Mouse (Mus musculus) neural tube, embryonic 11.5 days (tissue): Measurements from ENCODE around the gene Rab11fip5. TPM values are rescaled to one million over a fixed set of nuclear protein-coding genes. Genes with fewer than 3 reads are reported as not detected.

Experiments used
- ATAC-seq: fragments of 200-750 bp; cut with Nextera tagmentation; 2 replicates; pipeline ENCODE4 v1.8.0; 2017; ENCODE audit warnings: moderate number of reproducible peaks, mild to moderate bottlenecking, moderate TSS enrichment, moderate library complexity; ENCODE audit not compliant: insufficient read depth, low FRiP score, low TSS enrichment
- DNase-seq: peaks from one replicate; pipeline ENCODE4 v3.0.0-alpha.2; 2015; ENCODE audit warnings: low spot score
- H3K27ac ChIP-seq: fragments of 300-500 bp; sonication (generic); 2 replicates; pipeline ENCODE4 v1.5.1; 2014; ENCODE audit warnings: low read depth, mild to moderate bottlenecking, low read length
- H3K27me3 ChIP-seq: fragments of 300-500 bp; sonication (generic); 2 replicates; pipeline ENCODE4 v1.6.1; 2014; ENCODE audit warnings: mild to moderate bottlenecking, low read length, mixed read lengths; ENCODE audit not compliant: control insufficient read depth, insufficient read depth
- H3K36me3 ChIP-seq: fragments of 300-500 bp; sonication (generic); 2 replicates; pipeline ENCODE4 v1.6.1; 2014; ENCODE audit warnings: mild to moderate bottlenecking, low read length, moderate library complexity, mixed read lengths; ENCODE audit not compliant: control insufficient read depth, insufficient read depth
- H3K4me1 ChIP-seq: fragments of 300-500 bp; sonication (generic); 2 replicates; pipeline ENCODE4 v1.6.1; 2014; ENCODE audit warnings: low read length, mixed read lengths; ENCODE audit not compliant: control insufficient read depth, insufficient read depth
- H3K4me2 ChIP-seq: fragments of 300-500 bp; sonication (generic); 2 replicates; pipeline ENCODE4 v1.6.1; 2014; ENCODE audit warnings: low read depth, mild to moderate bottlenecking, moderate library complexity
- H3K4me3 ChIP-seq: fragments of 300-500 bp; sonication (generic); 2 replicates; pipeline ENCODE4 v1.5.1; 2014; ENCODE audit warnings: low read depth, low read length
- H3K9ac ChIP-seq: fragments of 300-500 bp; sonication (generic); 2 replicates; pipeline ENCODE4 v1.6.1; 2014; ENCODE audit warnings: mild to moderate bottlenecking, low read length
- H3K9me3 ChIP-seq: fragments of 300-500 bp; sonication (generic); 2 replicates; pipeline ENCODE4 v1.6.1; 2016; ENCODE audit warnings: low read length; ENCODE audit not compliant: control insufficient read depth
- whole genome bisulfite sequencing: fragments of 180-500 bp; shearing (Covaris S2); extraction: QIAGEN DNeasy Blood & Tissue Kit; methylation state at CpG from one replicate; pipeline ENCODE4 v1.1.7; 2014; 5-methylcytosine and 5-hydroxymethylcytosine counted together
- polyA plus RNA-seq: library from polyadenylated mRNA; unstranded; fragments of >200 nt; fragmentation: Nextera tagmentation; extraction: Ambion mirVana; gene quantifications from 2 replicates; pipeline ENCODE4 v1.2.1, GENCODE M21; 2014

The Rab11fip5 gene
- polyA plus RNA-seq, 1 experiment from 2014 or later = 4.4 TPM

DNA sequence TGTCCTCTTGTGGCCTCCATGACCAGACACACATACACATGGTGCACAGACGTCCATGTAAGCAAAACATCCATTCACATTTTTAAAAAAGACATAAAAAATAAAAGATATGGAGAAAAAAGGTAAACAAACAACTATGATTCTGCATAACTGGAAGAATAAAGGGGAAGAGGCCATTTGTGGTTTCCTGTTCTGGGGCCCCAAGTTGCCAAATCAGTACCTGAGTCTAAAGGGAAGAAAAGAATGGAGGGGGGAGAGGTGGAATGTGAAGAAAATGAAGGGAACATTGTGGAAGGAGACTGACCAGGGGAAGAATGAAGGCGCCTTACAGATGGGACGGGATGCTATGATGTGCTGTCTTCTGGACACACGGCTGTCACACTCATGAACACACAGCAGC, 47.9 kb downstream of the Rab11fip5 start:
- Histone ChIP-seq H3K27ac (no peak overlapping the region), H3K9ac (no peak overlapping the region), H3K4me2 (no peak overlapping the region), H3K27me3 (0 out of 2 replicates have a peak, but pooled peaks cover 3% of the 10 kb centered on the region), H3K36me3 (no peaks in the 10 kb centered on the region), H3K9me3 (no peaks in the 10 kb centered on the region), H3K4me3 (no peak overlapping the region), H3K4me1 (no peaks in the 10 kb centered on the region)
- ATAC-seq (no peak), DNase-seq (no peak)
- WGBS = 83% methylated on average over 4 of the region's 4 CpGs

DNA sequence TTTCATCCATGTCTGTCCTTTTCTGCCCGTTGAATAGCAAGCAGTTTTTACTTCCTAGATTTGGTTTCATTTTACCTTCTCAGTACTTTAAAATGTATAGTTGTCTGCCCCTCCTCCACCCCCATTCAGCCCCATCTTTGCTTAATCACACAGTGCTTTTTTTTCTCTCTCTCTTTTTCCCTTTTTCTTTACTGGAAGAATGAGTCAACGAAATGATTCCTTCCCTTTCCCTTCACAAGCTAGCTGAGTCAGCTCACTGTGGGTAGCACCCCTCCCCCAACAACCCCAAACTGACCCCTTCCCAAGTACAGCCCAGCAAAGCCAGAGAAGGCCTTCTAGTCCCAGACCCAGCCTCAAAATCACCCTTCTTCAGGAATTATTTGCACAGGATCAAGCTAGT, 49.3 kb downstream of the Rab11fip5 start:
- H3K9ac ChIP-seq = no peak overlapping the region
- no peak for DNase-seq
- H3K27ac ChIP-seq = no peak overlapping the region
- H3K4me2 ChIP-seq = no peak overlapping the region
- 48% methylated on average over 2 of the region's 2 CpGs for WGBS
- H3K9me3 ChIP-seq = no peaks in the 10 kb centered on the region
- H3K4me3 ChIP-seq = no peak overlapping the region
- H3K36me3 ChIP-seq = no peaks in the 10 kb centered on the region
- H3K27me3 ChIP-seq = no peaks in the 10 kb centered on the region
- no peak for ATAC-seq
- no peaks in the 10 kb centered on the region for H3K4me1 ChIP-seq

DNA sequence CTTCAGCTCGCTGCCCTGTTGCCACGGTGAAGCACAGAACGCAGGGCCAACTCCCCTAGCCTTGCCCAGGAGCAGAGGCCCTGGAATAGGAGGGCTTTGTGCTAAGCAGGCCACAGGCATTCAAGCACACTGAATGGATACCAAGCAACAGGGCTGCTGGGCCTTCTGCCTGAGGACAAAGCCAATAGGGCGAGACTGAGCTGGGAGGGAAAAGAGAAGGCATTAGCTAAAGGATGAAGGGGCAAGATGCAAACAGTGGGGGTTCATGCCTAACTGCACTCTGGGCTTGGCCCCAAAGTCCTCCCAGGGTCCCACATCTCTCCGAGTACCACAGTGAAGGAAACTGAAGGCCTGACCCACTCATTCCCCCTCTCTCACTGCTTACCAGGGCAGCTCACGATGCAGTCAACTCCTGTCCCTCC, 54.0 kb downstream of the Rab11fip5 start:
- Histone ChIP-seq H3K4me3 (no peak overlapping the region), H3K4me1 (no peaks in the 10 kb centered on the region), H3K27me3 (no peaks in the 10 kb centered on the region), H3K9ac (no peak overlapping the region), H3K27ac (peak overlapping the region; percentile 35; the same call in 1 of the 2 replicates), H3K4me2 (no peak overlapping the region), H3K36me3 (no peaks in the 10 kb centered on the region), H3K9me3 (no peaks in the 10 kb centered on the region)
- WGBS = 77% methylated on average over 6 of the region's 6 CpGs
- no peak for DNase-seq
- ATAC-seq = peak; percentile 68

DNA sequence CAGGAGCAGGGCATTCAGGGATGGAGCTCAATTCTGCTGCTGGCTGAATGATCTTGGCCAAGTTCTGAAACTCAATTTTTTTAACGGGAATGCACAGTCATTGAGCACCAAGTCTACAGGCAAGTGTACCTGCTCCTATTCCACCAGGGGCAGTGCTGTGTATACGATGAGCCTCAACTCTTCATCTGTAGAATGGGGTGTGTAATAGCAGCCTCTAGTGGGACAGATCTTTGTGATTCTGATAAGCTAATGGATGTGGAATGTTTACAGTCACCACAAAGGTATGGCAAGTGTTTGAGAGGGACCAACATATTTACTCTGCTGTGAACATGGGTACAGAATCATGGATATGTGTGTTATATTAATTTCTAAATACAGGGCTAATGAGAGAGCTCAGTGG, 58.2 kb downstream of the Rab11fip5 start:
- H3K27me3 ChIP-seq = no peaks in the 10 kb centered on the region
- ATAC-seq = no peak
- 92% methylated on average over 2 of the region's 2 CpGs for WGBS

DNA sequence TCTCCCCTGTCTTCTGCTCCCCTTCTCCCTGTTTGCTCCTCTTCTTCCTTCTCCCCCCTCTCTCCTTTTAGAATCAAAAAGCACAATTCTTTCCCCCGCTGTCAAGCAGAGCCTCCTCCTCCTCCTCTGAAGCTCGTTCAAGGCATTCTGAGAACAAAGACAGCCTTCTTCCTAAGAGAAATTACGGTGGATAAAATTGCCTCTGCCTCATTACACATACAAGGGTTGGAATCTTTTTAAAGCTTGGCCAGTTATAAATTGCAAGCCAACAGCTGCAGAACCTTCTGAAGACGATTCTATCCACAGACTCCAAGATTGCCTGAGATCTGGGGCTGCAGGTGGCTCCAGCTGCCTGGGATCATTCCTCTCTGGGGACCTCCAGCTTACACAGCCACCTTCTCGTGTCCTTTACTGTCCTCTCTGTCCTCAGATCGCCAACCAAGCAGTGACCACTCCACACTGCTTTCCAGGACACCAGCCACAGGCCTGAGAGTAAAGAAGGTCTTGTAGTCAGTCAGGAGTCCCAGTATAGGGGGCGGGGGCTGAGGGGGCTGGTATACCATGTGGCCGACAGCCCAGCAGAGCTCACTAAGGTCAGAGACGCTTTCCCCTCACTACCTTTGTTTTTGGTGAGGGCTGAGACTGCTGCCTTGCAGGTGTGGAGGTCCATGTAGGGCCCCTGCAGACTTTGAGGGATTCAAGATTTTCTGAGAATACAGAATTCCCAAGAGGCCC, 60.2 kb downstream of the Rab11fip5 start:
- DNase-seq = no peak
- Histone ChIP-seq H3K27ac (no peak overlapping the region), H3K36me3 (no peaks in the 10 kb centered on the region), H3K9me3 (no peaks in the 10 kb centered on the region), H3K27me3 (no peaks in the 10 kb centered on the region), H3K4me2 (no peak overlapping the region), H3K9ac (no peak overlapping the region), H3K4me3 (no peak overlapping the region), H3K4me1 (no peaks in the 10 kb centered on the region; the same call in 1 of the 2 replicates)
- WGBS = 29% methylated on average over 9 of the region's 9 CpGs
- ATAC-seq = no peak

More for the DNA sequence above, 58.2 kb downstream of the Rab11fip5 start:
- H3K36me3 ChIP-seq = no peaks in the 10 kb centered on the region
- no peak overlapping the region for H3K27ac ChIP-seq
- no peak for DNase-seq
- no peaks in the 10 kb centered on the region for H3K9me3 ChIP-seq
- H3K4me3 ChIP-seq = no peak overlapping the region
- H3K9ac ChIP-seq = no peak overlapping the region
- no peak overlapping the region for H3K4me2 ChIP-seq
- H3K4me1 ChIP-seq = no peaks in the 10 kb centered on the region; the same call in 1 of the 2 replicates

DNA sequence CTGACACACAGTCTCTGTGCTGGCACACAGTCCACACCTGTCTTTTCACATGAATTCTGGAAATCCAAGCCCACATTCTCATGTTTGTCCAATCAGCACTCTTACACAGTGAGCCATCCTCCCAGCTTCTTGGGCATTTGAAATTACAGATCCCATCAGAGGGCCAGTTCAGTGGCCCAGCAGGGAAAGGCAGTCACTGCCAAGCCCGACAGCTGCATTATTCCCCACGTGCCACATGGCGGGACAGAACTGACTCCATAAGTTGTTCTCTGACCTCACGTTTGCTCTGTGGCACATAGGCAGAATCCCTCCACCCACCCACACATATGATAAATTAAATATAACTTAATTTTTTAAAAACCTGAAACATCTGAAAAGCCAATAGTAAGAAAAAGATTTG, 66.5 kb downstream of the Rab11fip5 start:
- ATAC-seq (no peak), DNase-seq (no peak)
- H3K9ac ChIP-seq = no peak overlapping the region
- no peak overlapping the region for H3K27ac ChIP-seq
- H3K4me3 ChIP-seq = no peak overlapping the region
- H3K4me1 ChIP-seq = no peaks in the 10 kb centered on the region
- WGBS = 84% methylated on average over 4 of the region's 4 CpGs
- H3K27me3 ChIP-seq = no peaks in the 10 kb centered on the region
- H3K9me3 ChIP-seq = no peaks in the 10 kb centered on the region
- H3K4me2 ChIP-seq = no peak overlapping the region
- H3K36me3 ChIP-seq = no peaks in the 10 kb centered on the region

DNA sequence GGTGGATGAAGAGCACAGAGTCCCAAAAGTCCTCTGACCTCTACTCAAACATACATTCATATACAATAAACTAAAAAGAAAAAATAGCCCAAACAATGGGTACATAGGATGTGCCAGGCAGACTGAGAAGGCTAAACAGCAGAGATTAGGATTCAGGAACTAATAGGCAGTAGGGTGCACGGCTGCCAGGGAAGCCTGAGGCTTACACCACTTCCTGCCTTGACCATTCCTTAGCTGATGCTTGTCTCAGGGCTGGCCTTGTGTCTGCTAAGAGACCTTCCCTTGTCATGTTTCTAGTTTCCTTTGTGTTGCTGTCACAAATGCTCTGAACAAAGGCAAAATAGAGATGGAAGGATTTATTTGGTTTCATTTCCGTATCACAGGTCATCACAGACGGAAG, 68.1 kb downstream of the Rab11fip5 start:
- no peaks in the 10 kb centered on the region for H3K27me3 ChIP-seq
- WGBS = 87% methylated on average over 3 of the region's 3 CpGs

DNA sequence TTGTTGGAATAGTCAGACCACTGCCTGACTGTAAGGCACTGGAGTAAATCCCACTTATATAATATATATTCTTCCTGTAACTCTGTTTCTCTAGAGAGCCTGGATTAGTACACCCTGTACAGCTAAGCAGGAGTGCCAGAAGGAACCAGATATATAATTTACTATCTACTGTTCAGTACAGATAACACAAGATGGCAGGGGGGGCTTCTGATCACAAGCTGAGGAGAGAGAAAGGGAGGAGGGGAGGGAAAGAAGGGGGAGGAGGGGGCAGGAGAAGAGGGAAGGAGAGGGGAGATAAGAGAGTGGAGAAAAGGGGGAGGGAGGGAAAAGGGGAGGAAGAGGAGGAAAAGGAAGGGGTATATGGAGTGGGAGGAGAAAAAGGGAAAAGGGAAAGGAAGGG, 68.6 kb downstream of the Rab11fip5 start:
- no peaks in the 10 kb centered on the region for H3K36me3 ChIP-seq
- H3K9ac ChIP-seq = no peak overlapping the region
- ATAC-seq = no peak
- no peak overlapping the region for H3K27ac ChIP-seq
- DNase-seq = no peak
- no peak overlapping the region for H3K4me2 ChIP-seq
- no peaks in the 10 kb centered on the region for H3K4me1 ChIP-seq
- H3K4me3 ChIP-seq = no peak overlapping the region
- no peaks in the 10 kb centered on the region for H3K27me3 ChIP-seq
- H3K9me3 ChIP-seq = no peaks in the 10 kb centered on the region

More for the DNA sequence above, 68.1 kb downstream of the Rab11fip5 start:
- Histone ChIP-seq H3K27ac (no peak overlapping the region), H3K4me2 (no peak overlapping the region), H3K36me3 (no peaks in the 10 kb centered on the region), H3K4me3 (no peak overlapping the region), H3K4me1 (no peaks in the 10 kb centered on the region), H3K9me3 (no peaks in the 10 kb centered on the region), H3K9ac (no peak overlapping the region)
- ATAC-seq = no peak
- DNase-seq = no peak

DNA sequence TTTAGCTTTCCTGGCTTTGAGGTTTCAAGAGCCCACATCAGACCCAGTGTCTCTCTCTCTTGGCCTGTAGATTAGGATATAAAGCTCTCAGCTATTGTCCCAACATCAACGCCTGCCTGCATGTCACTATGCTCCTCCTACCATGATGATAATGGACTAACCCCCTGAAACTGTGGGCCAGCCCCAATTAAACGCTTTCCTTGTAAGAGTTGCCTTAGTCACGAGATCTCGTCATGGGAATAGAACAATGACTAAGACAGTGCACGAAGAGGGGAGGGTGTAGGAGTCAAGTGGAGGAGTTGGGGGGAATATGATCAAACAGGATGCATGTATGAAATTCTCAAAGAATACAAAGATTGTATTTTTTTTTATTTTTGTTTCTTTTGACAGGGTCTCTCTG, 69.5 kb downstream of the Rab11fip5 start:
- 85% methylated on average over 5 of the region's 5 CpGs for WGBS
- no peak overlapping the region for H3K9ac ChIP-seq
- ATAC-seq (no peak), DNase-seq (no peak)
- no peaks in the 10 kb centered on the region for H3K36me3 ChIP-seq
- no peaks in the 10 kb centered on the region for H3K9me3 ChIP-seq
- H3K4me2 ChIP-seq = no peak overlapping the region
- H3K27me3 ChIP-seq = no peaks in the 10 kb centered on the region
- no peak overlapping the region for H3K4me3 ChIP-seq
- H3K4me1 ChIP-seq = no peaks in the 10 kb centered on the region
- H3K27ac ChIP-seq = no peak overlapping the region
